Mouse (Mus musculus) embryonic facial prominence, embryonic 13.5 days (tissue): ENCODE measurements around the gene Nt5dc3. TPM values are rescaled to one million over a fixed set of nuclear protein-coding genes. Genes with fewer than 3 reads are reported as not detected.

Experiments used
- ATAC-seq: fragments of 200-750 bp; cut with Nextera tagmentation; 2 replicates; pipeline ENCODE4 v1.8.0; 2017; ENCODE audit warnings: low read depth; ENCODE audit not compliant: insufficient number of reproducible peaks, insufficient read depth, low FRiP score, low TSS enrichment
- H3K27ac ChIP-seq: fragments of 300-500 bp; sonication (generic); 2 replicates; pipeline ENCODE4 v1.5.1; 2015; ENCODE audit warnings: moderate library complexity, mild to moderate bottlenecking, inconsistent platforms
- H3K27me3 ChIP-seq: fragments of 300-500 bp; sonication (generic); 2 replicates; pipeline ENCODE4 v1.6.1; 2015; ENCODE audit warnings: mild to moderate bottlenecking, inconsistent platforms
- H3K36me3 ChIP-seq: fragments of 300-500 bp; sonication (generic); 2 replicates; pipeline ENCODE4 v1.6.1; 2015; ENCODE audit warnings: mild to moderate bottlenecking, inconsistent platforms
- H3K4me1 ChIP-seq: fragments of 300-500 bp; sonication (generic); 2 replicates; pipeline ENCODE4 v1.6.1; 2015; ENCODE audit warnings: inconsistent platforms
- H3K4me2 ChIP-seq: fragments of 300-500 bp; sonication (generic); 2 replicates; pipeline ENCODE4 v1.6.1; 2015; ENCODE audit warnings: moderate library complexity, mild to moderate bottlenecking, inconsistent platforms
- H3K4me3 ChIP-seq: fragments of 300-500 bp; sonication (generic); 2 replicates; pipeline ENCODE4 v1.5.1; 2015; ENCODE audit warnings: mild to moderate bottlenecking, inconsistent platforms
- H3K9ac ChIP-seq: fragments of 300-500 bp; sonication (generic); 2 replicates; pipeline ENCODE4 v1.6.1; 2015; ENCODE audit warnings: mild to moderate bottlenecking, inconsistent platforms
- H3K9me3 ChIP-seq: fragments of 300-500 bp; sonication (generic); 2 replicates; pipeline ENCODE4 v1.6.1; 2016; ENCODE audit warnings: inconsistent platforms
- WGBS: fragments of 180-500 bp; shearing (Covaris S2); methylation state at CpG from one replicate; pipeline ENCODE4 v1.1.7; 2015; ENCODE audit warnings: mixed read lengths; 5-methylcytosine and 5-hydroxymethylcytosine counted together
- polyA plus RNA-seq: library from polyadenylated mRNA; unstranded; fragments of >200 nt; fragmentation: Nextera tagmentation; extraction: Ambion mirVana; gene quantifications from 2 replicates; pipeline ENCODE4 v1.2.1, GENCODE M21; 2015

Nt5dc3 gene
- polyA plus RNA-seq, 1 experiment from 2014 or later = 1.3 TPM

- Histone ChIP-seq H3K4me1 (no peaks in the 10 kb centered on the region), H3K36me3 (no peaks in the 10 kb centered on the region), H3K9me3 (no peaks in the 10 kb centered on the region), H3K27ac (no peak overlapping the region), H3K4me2 (no peak overlapping the region), H3K27me3 (no peaks in the 10 kb centered on the region), H3K4me3 (no peak overlapping the region), H3K9ac (no peak overlapping the region)
- 85% methylated on average over 1 of the region's 1 CpGs for WGBS
- ATAC-seq = no peak
Observed at GRCm38 (mm10) chr10:86886434-86886833, 107.6 kb downstream of the Nt5dc3 start.

Other genes with a start within 250 kb of the Nt5dc3 start
- gene Hsp90b1, start 73.5 kb upstream of the Nt5dc3 start, polyA plus RNA-seq = 638 and 646 TPM in 2 replicates
- gene Ttc41, start 73.2 kb upstream of the Nt5dc3 start, polyA plus RNA-seq = 1.7 TPM in 2 replicates
- not detected in 2 replicates for gene Gm49358, start 15.0 kb upstream of the Nt5dc3 start, polyA plus RNA-seq
- gene Stab2, start 229.0 kb downstream of the Nt5dc3 start, polyA plus RNA-seq = 0.67 and 0.91 TPM in 2 replicates